Mouse (Mus musculus) liver, embryonic 11.5 days (tissue): ENCODE measurements around the gene Gm49320. TPM values are rescaled to one million over a fixed set of nuclear protein-coding genes. Genes with fewer than 3 reads are reported as not detected.

ENCODE experiments used
- ATAC-seq: fragments of 200-750 bp; cut with Nextera tagmentation; replicated peaks from 2 replicates; pipeline ENCODE4 v1.8.0; 2017; ENCODE audit warnings: moderate number of reproducible peaks, mild to moderate bottlenecking, moderate TSS enrichment, moderate library complexity; ENCODE audit not compliant: low FRiP score
- DNase-seq: peaks from one replicate; pipeline ENCODE4 v3.0.0-alpha.2; 2017; ENCODE audit warnings: low spot score
- H3K27ac ChIP-seq: fragments of 300-500 bp; sonication (generic); 2 replicates; pipeline ENCODE4 v1.5.1; 2014; ENCODE audit warnings: mild to moderate bottlenecking, low read depth, low read length, control low read depth
- H3K27me3 ChIP-seq: fragments of 300-500 bp; sonication (generic); replicated peaks from 2 replicates; pipeline ENCODE4 v1.6.1; 2014; ENCODE audit warnings: low read length, mixed read lengths; ENCODE audit not compliant: control insufficient read depth, insufficient read depth
- H3K36me3 ChIP-seq: fragments of 300-500 bp; sonication (generic); 2 replicates; pipeline ENCODE4 v1.6.1; 2014; ENCODE audit warnings: mild to moderate bottlenecking, low read length, moderate library complexity, mixed read lengths; ENCODE audit not compliant: control insufficient read depth, insufficient read depth
- H3K4me1 ChIP-seq: fragments of 300-500 bp; sonication (generic); replicated peaks from 2 replicates; pipeline ENCODE4 v1.6.1; 2014; ENCODE audit warnings: low read length, mixed read lengths; ENCODE audit not compliant: control insufficient read depth, insufficient read depth
- H3K4me2 ChIP-seq: fragments of 300-500 bp; sonication (generic); 2 replicates; pipeline ENCODE4 v1.6.1; 2014; ENCODE audit warnings: mild to moderate bottlenecking, control low read depth, moderate library complexity
- H3K4me3 ChIP-seq: fragments of 300-500 bp; sonication (generic); 2 replicates; pipeline ENCODE4 v1.5.1; 2014; ENCODE audit warnings: low read depth, low read length, control low read depth
- H3K9ac ChIP-seq: fragments of 300-500 bp; sonication (generic); 2 replicates; pipeline ENCODE4 v1.6.1; 2014; ENCODE audit warnings: low read depth, low read length, control low read depth
- H3K9me3 ChIP-seq: fragments of 300-500 bp; sonication (generic); 2 replicates; pipeline ENCODE4 v1.6.1; 2016; ENCODE audit warnings: low read length, inconsistent platforms, mixed read lengths; ENCODE audit not compliant: control insufficient read depth
- WGBS: fragments of 180-500 bp; shearing (Covaris S2); extraction: QIAGEN DNeasy Blood & Tissue Kit; methylation state at CpG from one replicate; pipeline ENCODE4 v1.1.7; 2014; 5-methylcytosine and 5-hydroxymethylcytosine counted together
- polyA plus RNA-seq: library from polyadenylated mRNA; unstranded; fragments of >200 nt; fragmentation: Nextera tagmentation; extraction: Ambion mirVana; gene quantifications from 2 replicates; pipeline ENCODE4 v1.2.1, GENCODE M21; 2014

Gene Gm49320
- polyA plus RNA-seq, 1 experiment from 2014 or later, result 0.74 TPM

- Histone ChIP-seq H3K27me3 (peaks cover 32% of the 10 kb centered on the region), H3K4me1 (peaks cover 3% of the 10 kb centered on the region; the same call in 1 of the 2 replicates), H3K4me3 (0 out of 2 replicates have a peak overlapping the region, but pooled peaks have one; percentile 0), H3K9ac (no peak overlapping the region), H3K27ac (no peak overlapping the region), H3K36me3 (no peaks in the 10 kb centered on the region), H3K9me3 (no peaks in the 10 kb centered on the region), H3K4me2 (peak overlapping the region; percentile 30)
- no peak for DNase-seq
- peak; percentile 64 for ATAC-seq
- WGBS, result 11% methylated on average over 44 of the region's 44 CpGs
These were observed 32.3 kb upstream of the Gm49320 start for GRCm38 (mm10) chr8:4206182-4207015.

GRCm38 (mm10) chr8:4207016-4207350, 31.7 kb upstream of the Gm49320 start:
- H3K27me3 ChIP-seq, result peaks cover 32% of the 10 kb centered on the region

GRCm38 (mm10) chr8:4211097-4211496, 27.6 kb upstream of the Gm49320 start:
- Histone ChIP-seq H3K27me3 (peaks cover 38% of the 10 kb centered on the region), H3K4me3 (no peak overlapping the region), H3K9ac (no peak overlapping the region), H3K27ac (no peak overlapping the region), H3K4me1 (peaks cover 25% of the 10 kb centered on the region), H3K4me2 (no peak overlapping the region), H3K9me3 (no peaks in the 10 kb centered on the region), H3K36me3 (no peaks in the 10 kb centered on the region)
- ATAC-seq (no peak), DNase-seq (no peak)
- 74% methylated on average over 6 of the region's 6 CpGs for WGBS

More at GRCm38 (mm10) chr8:4207016-4207350, 31.7 kb upstream of the Gm49320 start:
- no peak for DNase-seq
- WGBS, result 66% methylated on average over 2 of the region's 2 CpGs
- Histone ChIP-seq H3K4me1 (peaks cover 3% of the 10 kb centered on the region; the same call in 1 of the 2 replicates), H3K9ac (no peak overlapping the region), H3K36me3 (no peaks in the 10 kb centered on the region), H3K27ac (no peak overlapping the region), H3K4me3 (no peak overlapping the region), H3K9me3 (no peaks in the 10 kb centered on the region), H3K4me2 (no peak overlapping the region)
- no peak for ATAC-seq

GRCm38 (mm10) chr8:4212809-4213209, 25.9 kb upstream of the Gm49320 start:
- peak overlapping the region; percentile 83 for H3K4me2 ChIP-seq
- 1% methylated on average over 25 of the region's 25 CpGs for WGBS
- peak overlapping the region; percentile 43; the same call in 1 of the 2 replicates for H3K9ac ChIP-seq
- peak; percentile 22; the same call in 1 of the 2 replicates for ATAC-seq
- H3K36me3 ChIP-seq, result no peaks in the 10 kb centered on the region
- H3K4me3 ChIP-seq, result peak overlapping the region; percentile 46
- H3K4me1 ChIP-seq, result peaks cover 21% of the 10 kb centered on the region
- peak; percentile 40 for DNase-seq
- H3K9me3 ChIP-seq, result no peaks in the 10 kb centered on the region
- no peak overlapping the region for H3K27ac ChIP-seq
- H3K27me3 ChIP-seq, result peaks cover 45% of the 10 kb centered on the region

- no peaks in the 10 kb centered on the region for H3K9me3 ChIP-seq
- ATAC-seq (peak; percentile 62), DNase-seq (peak; percentile 63)
- peak overlapping the region; percentile 83 for H3K4me2 ChIP-seq
- H3K4me1 ChIP-seq, result peaks cover 21% of the 10 kb centered on the region
- peak overlapping the region; percentile 43 for H3K9ac ChIP-seq
- peak overlapping the region; percentile 28; the same call in 1 of the 2 replicates for H3K27ac ChIP-seq
- 2% methylated on average over 18 of the region's 18 CpGs for WGBS
- H3K27me3 ChIP-seq, result peaks cover 51% of the 10 kb centered on the region
- H3K4me3 ChIP-seq, result peak overlapping the region; percentile 46
- H3K36me3 ChIP-seq, result no peaks in the 10 kb centered on the region
These were observed 25.3 kb upstream of the Gm49320 start for GRCm38 (mm10) chr8:4213210-4214005.

GRCm38 (mm10) chr8:4214006-4214980, 24.4 kb upstream of the Gm49320 start:
- H3K27ac ChIP-seq, result peak overlapping the region; percentile 28; the same call in 1 of the 2 replicates
- H3K9ac ChIP-seq, result peak overlapping the region; percentile 39
- peak overlapping the region; percentile 46 for H3K4me3 ChIP-seq
- H3K36me3 ChIP-seq, result no peaks in the 10 kb centered on the region
- peak; percentile 78 for ATAC-seq
- WGBS, result 4% methylated on average over 33 of the region's 33 CpGs
- peaks cover 54% of the 10 kb centered on the region for H3K27me3 ChIP-seq
- peak; percentile 54 for DNase-seq
- H3K4me2 ChIP-seq, result peak overlapping the region; percentile 83
- H3K4me1 ChIP-seq, result peaks cover 21% of the 10 kb centered on the region
- no peaks in the 10 kb centered on the region for H3K9me3 ChIP-seq

GRCm38 (mm10) chr8:4216296-4216695, 22.4 kb upstream of the Gm49320 start:
- Histone ChIP-seq H3K4me1 (peaks cover 21% of the 10 kb centered on the region), H3K4me2 (peak overlapping the region; percentile 74), H3K36me3 (no peaks in the 10 kb centered on the region), H3K4me3 (peak overlapping the region; percentile 40), H3K9me3 (no peaks in the 10 kb centered on the region), H3K27ac (no peak overlapping the region), H3K9ac (no peak overlapping the region), H3K27me3 (peaks cover 58% of the 10 kb centered on the region)
- no peak for DNase-seq
- ATAC-seq, result no peak
- 13% methylated on average over 18 of the region's 18 CpGs for WGBS
